ENCODE assay signal across 22 mouse cellular contexts in genomic region chr17:86285058-86285457, GRCm38 (mm10).
DNase-seq lines count a peak whose midpoint lies in the region; ATAC-seq and TF ChIP-seq lines count a peak whose summit lies in the region.
"Had no signal": no experiment of that assay in that cellular context is flagged by ENCODE, and none has a peak within 500 bp of the region (broad histone marks: within the 10 kb centered on the region; RNA-seq: fewer than 3 reads in every experiment).

No protein-coding gene starts in this region.

- H3K9me3 ChIP-seq in intestine, embryonic 15.5 days: no peaks in the 10 kb centered on the region
- no peaks in the 10 kb centered on the region for H3K9me3 ChIP-seq in intestine, postnatal 0 days (ENCODE audit: control insufficient read depth)
- no peaks in the 10 kb centered on the region for H3K9me3 ChIP-seq in kidney, embryonic 16.5 days (ENCODE audit: low read length)
- H3K9me3 ChIP-seq: embryonic facial prominence, embryonic 13.5 days; embryonic facial prominence, embryonic 15.5 days; forebrain, embryonic 10.5 days; forebrain, embryonic 12.5 days had no signal

- intact Hi-C loops in left cerebral cortex, postnatal 4 days (cut with DNase I): no loop called here

- TF ChIP-seq CTCF in intestine, postnatal 0 days (IDR thresholded peaks at IDR 0.05; ENCODE audit: low read depth): no peak

- WGBS in intestine, embryonic 15.5 days: 63% methylated on average over 5 of the region's 5 CpGs
- WGBS in intestine, postnatal 0 days: 47% methylated on average over 5 of the region's 5 CpGs
- WGBS in kidney, embryonic 16.5 days: 92% methylated on average over 5 of the region's 5 CpGs

- peak; percentile 53 for DNase-seq in adrenal gland, adult 2 months
- DNase-seq in adrenal gland, postnatal 10 days: no peak
- no peak for DNase-seq in left cerebral cortex, postnatal 4 days
- DNase-seq in layer of hippocampus, adult 11-12 months (ENCODE audit: low spot score): no peak
- DNase-seq: adrenal gland, postnatal 25 days; cerebellum, adult 11 months; cerebellum, adult 18-20 months; cerebellum, adult 8-10 months; cerebellum, adult 9-11 months; cerebellum, postnatal 14 days; cerebellum, postnatal 36 days; embryo, embryonic 11 days had no signal

- ATAC-seq in intestine, embryonic 15.5 days: peak; percentile 83
- peak; percentile 79 for ATAC-seq in intestine, postnatal 0 days
- no peak for ATAC-seq in kidney, embryonic 16.5 days (ENCODE audit: low FRiP score, low TSS enrichment)
- ATAC-seq: forebrain, embryonic 14.5 days; forebrain, embryonic 16.5 days had no signal

- peak overlapping the region; percentile 17; the same call in 1 of the 2 replicates for H3K4me2 ChIP-seq in intestine, embryonic 15.5 days (replicated peaks)
- no peak overlapping the region for H3K4me2 ChIP-seq in intestine, postnatal 0 days (replicated peaks; ENCODE audit: low read depth)
- H3K4me2 ChIP-seq in kidney, embryonic 16.5 days (replicated peaks; ENCODE audit: low read depth, low read length): no peak overlapping the region
- H3K4me2 ChIP-seq: embryonic facial prominence, embryonic 13.5 days; embryonic facial prominence, embryonic 15.5 days; forebrain, embryonic 12.5 days had no signal

- H3K4me3 ChIP-seq in intestine, embryonic 15.5 days (replicated peaks): no peak overlapping the region
- no peak overlapping the region for H3K4me3 ChIP-seq in intestine, postnatal 0 days (ENCODE audit: low read depth, low read length)
- no peak overlapping the region for H3K4me3 ChIP-seq in kidney, embryonic 16.5 days (ENCODE audit: low read length)
- H3K4me3 ChIP-seq: embryonic facial prominence, embryonic 13.5 days; embryonic facial prominence, embryonic 15.5 days; erythroblast, embryonic 14.5 days; forebrain, embryonic 10.5 days; forebrain, embryonic 12.5 days had no signal

- peaks cover 40% of the 10 kb centered on the region for H3K4me1 ChIP-seq in intestine, embryonic 15.5 days (replicated peaks)
- peaks cover 19% of the 10 kb centered on the region for H3K4me1 ChIP-seq in intestine, postnatal 0 days (replicated peaks; ENCODE audit: control insufficient read depth, insufficient read depth, low read length)
- peaks cover 12% of the 10 kb centered on the region for H3K4me1 ChIP-seq in kidney, embryonic 16.5 days (ENCODE audit: insufficient read depth, low read length)

- no peaks in the 10 kb centered on the region for H3K27me3 ChIP-seq in intestine, embryonic 15.5 days (replicated peaks)
- no peaks in the 10 kb centered on the region for H3K27me3 ChIP-seq in intestine, postnatal 0 days (replicated peaks; ENCODE audit: control insufficient read depth, insufficient read depth, low read length)
- no peaks in the 10 kb centered on the region for H3K27me3 ChIP-seq in kidney, embryonic 16.5 days (ENCODE audit: insufficient read depth, low read length)
- H3K27me3 ChIP-seq: embryonic facial prominence, embryonic 13.5 days; embryonic facial prominence, embryonic 15.5 days; forebrain, embryonic 12.5 days had no signal

- peak overlapping the region; percentile 78 for H3K27ac ChIP-seq in intestine, embryonic 15.5 days
- H3K27ac ChIP-seq in intestine, postnatal 0 days (ENCODE audit: low read depth, low read length): peak overlapping the region; percentile 86
- H3K27ac ChIP-seq in kidney, embryonic 16.5 days (ENCODE audit: low read length): no peak overlapping the region
- H3K27ac ChIP-seq: embryonic facial prominence, embryonic 13.5 days; embryonic facial prominence, embryonic 15.5 days; forebrain, embryonic 10.5 days; forebrain, embryonic 12.5 days had no signal

- H3K36me3 ChIP-seq in intestine, embryonic 15.5 days: no peaks in the 10 kb centered on the region
- no peaks in the 10 kb centered on the region for H3K36me3 ChIP-seq in intestine, postnatal 0 days (ENCODE audit: control insufficient read depth, insufficient read depth)
- no peaks in the 10 kb centered on the region for H3K36me3 ChIP-seq in kidney, embryonic 16.5 days (ENCODE audit: insufficient read depth, low read length)
- H3K36me3 ChIP-seq: embryonic facial prominence, embryonic 13.5 days; embryonic facial prominence, embryonic 15.5 days; forebrain, embryonic 10.5 days; forebrain, embryonic 12.5 days had no signal

- H3K9ac ChIP-seq in intestine, embryonic 15.5 days: no peak overlapping the region
- H3K9ac ChIP-seq in intestine, postnatal 0 days (ENCODE audit: low read depth, low read length): no peak overlapping the region
- H3K9ac ChIP-seq in kidney, embryonic 16.5 days (replicated peaks; ENCODE audit: low read length): no peak overlapping the region
- H3K9ac ChIP-seq: embryonic facial prominence, embryonic 13.5 days; embryonic facial prominence, embryonic 15.5 days; forebrain, embryonic 12.5 days had no signal
